Mouse (Mus musculus): ENCODE data around the gene Grb10. TPM values are rescaled to one million over a fixed set of nuclear protein-coding genes. Genes with fewer than 3 reads are reported as not detected.

The Grb10 gene
- polyA plus RNA-seq, 1 experiment: 27.2 TPM

DNA sequence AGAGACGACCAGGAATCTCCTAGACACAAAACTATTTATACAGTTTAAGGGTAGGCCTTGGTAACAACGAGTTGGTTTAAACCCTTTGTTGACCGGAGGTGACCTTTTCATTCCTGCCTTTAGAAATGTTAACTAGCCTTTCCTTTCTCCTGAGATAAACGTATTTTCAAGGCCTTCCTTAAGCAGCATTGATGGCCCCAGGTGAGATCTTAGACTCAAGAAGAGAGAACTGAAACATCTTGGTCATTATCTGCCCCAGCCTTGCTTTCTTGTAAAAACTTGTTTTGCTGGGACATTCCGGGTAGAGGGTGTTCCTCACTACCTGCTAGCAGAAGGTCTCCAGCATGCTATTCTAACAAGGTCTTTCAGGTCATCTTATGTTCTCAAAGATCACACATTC is 133.5 kb downstream of the Grb10 start:
- Histone ChIP-seq H3K4me3 (ENCODE audit: insufficient read depth, low read length) (no peak overlapping the region), H3K27ac (ENCODE audit: insufficient read depth, low read length) (no peak overlapping the region), H3K4me1 (ENCODE audit: control insufficient read depth, insufficient read depth, low read length) (no peaks in the 10 kb centered on the region)
- TF ChIP-seq POLR2A (IDR thresholded peaks at IDR 0.05; ENCODE audit: extremely low read depth, insufficient read depth, low read length): no peak

DNA sequence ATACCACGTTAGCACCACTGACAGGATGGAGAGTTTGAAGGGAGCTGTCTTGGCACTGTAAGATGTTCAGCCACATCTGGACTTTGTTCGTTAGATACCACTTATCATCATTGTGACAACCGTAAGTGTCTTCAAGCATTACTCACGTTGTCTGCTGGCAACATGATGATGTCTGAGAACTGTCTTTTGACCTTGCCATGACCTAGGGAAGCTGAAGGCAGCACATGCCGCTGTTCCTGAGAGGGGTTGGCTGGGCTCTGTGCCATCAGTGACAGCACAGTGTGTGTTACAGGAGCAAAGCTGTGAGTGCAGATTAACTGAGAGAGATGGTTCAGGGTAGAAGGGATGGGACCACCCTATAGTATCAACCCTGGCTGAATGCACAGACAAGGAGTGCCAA is 137.0 kb downstream of the Grb10 start:
- Histone ChIP-seq H3K4me3 (ENCODE audit: insufficient read depth, low read length) (no peak overlapping the region), H3K27ac (ENCODE audit: insufficient read depth, low read length) (no peak overlapping the region), H3K4me1 (ENCODE audit: control insufficient read depth, insufficient read depth, low read length) (no peaks in the 10 kb centered on the region)
- no peak for TF ChIP-seq POLR2A (IDR thresholded peaks at IDR 0.05; ENCODE audit: extremely low read depth, insufficient read depth, low read length)
- TF ChIP-seq CTCF (IDR thresholded peaks at IDR 0.05; ENCODE audit: extremely low read depth, insufficient read depth, low read length): no peak

- Histone ChIP-seq H3K4me3 (ENCODE audit: insufficient read depth, low read length) (no peak overlapping the region), H3K27ac (ENCODE audit: insufficient read depth, low read length) (no peak overlapping the region), H3K4me1 (ENCODE audit: control insufficient read depth, insufficient read depth, low read length) (no peaks in the 10 kb centered on the region)
- TF ChIP-seq CTCF (IDR thresholded peaks at IDR 0.05; ENCODE audit: extremely low read depth, insufficient read depth, low read length) (no peak), POLR2A (IDR thresholded peaks at IDR 0.05; ENCODE audit: extremely low read depth, insufficient read depth, low read length) (no peak)
Observed at GRCm38 (mm10) chr11:11898496-11898895, 140.0 kb downstream of the Grb10 start.

GRCm38 (mm10) chr11:11897645-11898357 is 140.7 kb downstream of the Grb10 start, which contains the start of gene Ddc:
Gene Ddc, minus strand, starts transcription at chr11:11898144.
- H3K27ac ChIP-seq (ENCODE audit: insufficient read depth, low read length): no peak within 1 kb of the TSS
- TF ChIP-seq POLR2A (IDR thresholded peaks at IDR 0.05; ENCODE audit: extremely low read depth, insufficient read depth, low read length) (no peak), CTCF (IDR thresholded peaks at IDR 0.05; ENCODE audit: extremely low read depth, insufficient read depth, low read length) (no peak)

GRCm38 (mm10) chr11:11895479-11895878 is 143.0 kb downstream of the Grb10 start:
- Histone ChIP-seq H3K4me1 (ENCODE audit: control insufficient read depth, insufficient read depth, low read length) (no peaks in the 10 kb centered on the region), H3K27ac (ENCODE audit: insufficient read depth, low read length) (no peak overlapping the region), H3K4me3 (ENCODE audit: insufficient read depth, low read length) (no peak overlapping the region)
- TF ChIP-seq CTCF (IDR thresholded peaks at IDR 0.05; ENCODE audit: extremely low read depth, insufficient read depth, low read length): no peak
- TF ChIP-seq POLR2A (IDR thresholded peaks at IDR 0.05; ENCODE audit: extremely low read depth, insufficient read depth, low read length): no peak

More at GRCm38 (mm10) chr11:11897645-11898357, 140.7 kb downstream of the Grb10 start, which contains the start of gene Ddc:
- H3K4me1 ChIP-seq (ENCODE audit: control insufficient read depth, insufficient read depth, low read length): no peaks in the 10 kb centered on the region
- no peak within 1 kb of the TSS for H3K4me3 ChIP-seq (ENCODE audit: insufficient read depth, low read length)

DNA sequence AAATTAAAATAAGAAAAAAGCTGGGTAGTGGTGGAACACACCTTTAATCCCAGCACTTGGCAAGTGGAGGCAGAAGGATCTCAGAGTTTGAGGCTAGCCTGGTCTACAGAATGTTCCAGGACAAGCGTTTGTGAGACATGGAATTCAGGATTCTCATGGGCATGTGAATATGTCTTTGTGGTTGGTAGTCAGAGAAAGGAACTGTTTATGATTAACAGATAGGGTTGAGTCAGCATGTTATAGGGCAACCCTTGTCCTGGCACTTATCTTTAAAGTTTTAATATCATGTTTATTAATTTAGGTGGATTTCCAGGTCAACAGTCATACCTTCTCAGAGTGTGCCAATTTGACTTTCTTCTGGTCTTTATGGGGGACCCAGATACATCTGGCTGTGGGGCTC is 144.7 kb downstream of the Grb10 start:
- Histone ChIP-seq H3K27ac (ENCODE audit: insufficient read depth, low read length) (no peak overlapping the region), H3K4me1 (ENCODE audit: control insufficient read depth, insufficient read depth, low read length) (no peaks in the 10 kb centered on the region), H3K4me3 (ENCODE audit: insufficient read depth, low read length) (no peak overlapping the region)
- TF ChIP-seq POLR2A (IDR thresholded peaks at IDR 0.05; ENCODE audit: extremely low read depth, insufficient read depth, low read length) (no peak), CTCF (IDR thresholded peaks at IDR 0.05; ENCODE audit: extremely low read depth, insufficient read depth, low read length) (no peak)

DNA sequence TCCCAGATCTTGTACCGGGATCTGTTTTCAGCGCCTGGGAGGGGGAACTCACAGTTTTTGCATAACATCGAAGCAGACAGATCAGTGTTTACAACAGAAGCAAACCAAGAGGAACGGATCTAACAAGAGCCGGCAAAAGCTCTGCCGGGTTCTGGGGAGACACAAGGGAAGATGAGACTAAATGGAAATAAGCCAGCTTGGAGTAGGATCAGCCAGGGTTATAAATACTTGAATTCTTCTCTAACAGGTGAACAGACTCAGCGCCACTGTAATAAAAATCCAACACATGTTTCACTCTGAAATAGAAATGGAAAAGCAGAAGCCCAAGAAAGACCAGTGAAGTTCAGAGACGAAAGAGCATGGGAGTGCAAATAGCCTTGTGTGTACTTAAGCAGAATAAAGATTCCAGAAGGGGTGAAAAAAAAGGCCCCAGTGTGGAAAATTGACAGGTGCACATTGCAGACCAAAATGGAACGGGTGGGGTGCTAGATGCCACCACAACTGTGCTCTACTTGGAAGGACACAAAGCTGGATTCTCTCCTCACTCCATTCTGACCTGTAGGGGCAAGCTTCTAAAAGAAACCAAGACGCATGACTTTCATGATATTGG is 145.4 kb downstream of the Grb10 start:
- H3K4me3 ChIP-seq (ENCODE audit: insufficient read depth, low read length): no peak overlapping the region
- H3K27ac ChIP-seq (ENCODE audit: insufficient read depth, low read length): no peak overlapping the region
- TF ChIP-seq POLR2A (IDR thresholded peaks at IDR 0.05; ENCODE audit: extremely low read depth, insufficient read depth, low read length): no peak
- TF ChIP-seq CTCF (IDR thresholded peaks at IDR 0.05; ENCODE audit: extremely low read depth, insufficient read depth, low read length): no peak
- H3K4me1 ChIP-seq (ENCODE audit: control insufficient read depth, insufficient read depth, low read length): no peaks in the 10 kb centered on the region

GRCm38 (mm10) chr11:11891832-11892231 is 146.7 kb downstream of the Grb10 start:
- TF ChIP-seq POLR2A (IDR thresholded peaks at IDR 0.05; ENCODE audit: extremely low read depth, insufficient read depth, low read length) (no peak), CTCF (IDR thresholded peaks at IDR 0.05; ENCODE audit: extremely low read depth, insufficient read depth, low read length) (no peak)
- Histone ChIP-seq H3K4me1 (ENCODE audit: control insufficient read depth, insufficient read depth, low read length) (no peaks in the 10 kb centered on the region), H3K4me3 (ENCODE audit: insufficient read depth, low read length) (no peak overlapping the region), H3K27ac (ENCODE audit: insufficient read depth, low read length) (no peak overlapping the region)

GRCm38 (mm10) chr11:11890139-11890741 is 148.2 kb downstream of the Grb10 start:
- H3K4me3 ChIP-seq (ENCODE audit: insufficient read depth, low read length): peak overlapping the region; percentile 13; the same call in 1 of the 2 replicates
- 0 out of 2 replicates have a peak overlapping the region, but pooled peaks have one; percentile 74 for H3K27ac ChIP-seq (ENCODE audit: insufficient read depth, low read length)
- H3K4me1 ChIP-seq (ENCODE audit: control insufficient read depth, insufficient read depth, low read length): no peaks in the 10 kb centered on the region
- TF ChIP-seq POLR2A (IDR thresholded peaks at IDR 0.05; ENCODE audit: extremely low read depth, insufficient read depth, low read length) (no peak), CTCF (IDR thresholded peaks at IDR 0.05; ENCODE audit: extremely low read depth, insufficient read depth, low read length) (no peak)

All from cortical plate, adult 2 months (tissue).